Mouse (Mus musculus): ENCODE measurements around the gene 2310011J03Rik.

GRCm38 (mm10) chr10:80304862-80305261 lies 15.5 kb downstream of the 2310011J03Rik start:
- TF ChIP-seq CTCF (IDR thresholded peaks at IDR 0.05; ENCODE audit: low read depth, low read length) (no peak), POLR2A (IDR thresholded peaks at IDR 0.05; ENCODE audit: borderline replicate concordance, low read depth, low read length) (no peak)
